Mouse (Mus musculus) retina, postnatal 7 days (tissue): ENCODE results near the gene Slc25a41.
"Not testable (repeated sequence)": the region's sequence is repeated elsewhere in the genome, so short reads cannot be mapped to it uniquely, and the experiment has no call there.

Experiments used
- DNase-seq: peaks from one replicate; pipeline ENCODE4 v3.0.0-alpha.2; 2012; ENCODE audit warnings: low read depth, low spot score

Slc25a41 gene

GRCm38 (mm10) chr17:57041554-57041953 lies at the start of gene Slc25a41:
Gene Slc25a41, minus strand, starts transcription at chr17:57041654.
- no peak for DNase-seq

- DNase-seq, result no peak
Observed at GRCm38 (mm10) chr17:57087049-57087832, 45.8 kb upstream of the Slc25a41 start, which contains the start of gene Tubb4a. Gene Tubb4a, minus strand, starts transcription at chr17:57087782.

GRCm38 (mm10) chr17:57085970-57086757 lies 44.7 kb upstream of the Slc25a41 start:
- DNase-seq, result no peak

- DNase-seq, result no peak
Observed at GRCm38 (mm10) chr17:57082481-57082880, 41.0 kb upstream of the Slc25a41 start.

- no peak for DNase-seq
Observed at GRCm38 (mm10) chr17:57081234-57081842, 39.9 kb upstream of the Slc25a41 start.

GRCm38 (mm10) chr17:57079919-57080318 lies 38.5 kb upstream of the Slc25a41 start:
- no peak for DNase-seq

- no peak for DNase-seq
Observed at GRCm38 (mm10) chr17:57078336-57078735, 36.9 kb upstream of the Slc25a41 start, which contains the start of gene Dennd1c. Gene Dennd1c, minus strand, starts transcription at chr17:57078514.

GRCm38 (mm10) chr17:57076916-57077315 lies 35.5 kb upstream of the Slc25a41 start:
- no peak for DNase-seq

GRCm38 (mm10) chr17:57070699-57071098 lies 29.2 kb upstream of the Slc25a41 start:
- no peak for DNase-seq

- no peak for DNase-seq
Observed at GRCm38 (mm10) chr17:57070272-57070671, 28.8 kb upstream of the Slc25a41 start.

- no peak for DNase-seq
Observed at GRCm38 (mm10) chr17:57066908-57067307, 25.5 kb upstream of the Slc25a41 start.

- no peak for DNase-seq
Observed at GRCm38 (mm10) chr17:57063031-57063430, 21.6 kb upstream of the Slc25a41 start.

- DNase-seq, result no peak
Observed at GRCm38 (mm10) chr17:57062548-57062947, 21.1 kb upstream of the Slc25a41 start.

GRCm38 (mm10) chr17:57062011-57062521 lies 20.6 kb upstream of the Slc25a41 start:
- no peak for DNase-seq

GRCm38 (mm10) chr17:57061069-57061468 lies 19.6 kb upstream of the Slc25a41 start:
- no peak for DNase-seq

- DNase-seq, result peak; percentile 95
Observed at GRCm38 (mm10) chr17:57060231-57060801, 18.9 kb upstream of the Slc25a41 start.

GRCm38 (mm10) chr17:57059486-57059977 lies 18.1 kb upstream of the Slc25a41 start, which contains the start of gene Slc25a23:
Gene Slc25a23, minus strand, starts transcription at chr17:57059863.
- DNase-seq, result peak; percentile 71

- DNase-seq, result no peak
Observed at GRCm38 (mm10) chr17:57058891-57059485, 17.5 kb upstream of the Slc25a41 start, which contains the start of gene Crb3. Gene Crb3, plus strand, starts transcription at chr17:57059105.

GRCm38 (mm10) chr17:57056246-57056645 lies 14.8 kb upstream of the Slc25a41 start:
- DNase-seq, result no peak

- DNase-seq, result not testable (repeated sequence)
Observed at GRCm38 (mm10) chr17:57051679-57052078, 10.2 kb upstream of the Slc25a41 start.

GRCm38 (mm10) chr17:57048816-57049215 lies 7.4 kb upstream of the Slc25a41 start:
- DNase-seq, result no peak
